1 mouse cellular context compared by ENCODE assay signal in genomic region chr11:45943891-45944642, GRCm38 (mm10).
TF ChIP-seq lines count a peak whose summit lies in the region.

No protein-coding gene starts in this region.

TF ChIP-seq in MEL, 35 proteins besides CTCF, POLR2A, EP300 and RAD21 (continued from another document):
- no peak for TF ChIP-seq ZKSCAN1 (IDR thresholded peaks at IDR 0.05; ENCODE audit: low read depth, low read length)
- no peak for TF ChIP-seq MAFK (IDR thresholded peaks at IDR 0.05; ENCODE audit: borderline replicate concordance, low read depth, low read length)
- TF ChIP-seq MAX (IDR thresholded peaks at IDR 0.05; ENCODE audit: low read length), result 0 out of 2 replicates have a peak, but pooled peaks have one; percentile 9
- no peak for TF ChIP-seq GATA1 (IDR thresholded peaks at IDR 0.05; ENCODE audit: low read depth, low read length)
TF ChIP-seq in MEL: peak in this region for 6.
